Mouse (Mus musculus) lung, postnatal 25 days (tissue): Measurements from ENCODE around the gene Gtf3c1.
A peak's percentile ranks its signal among the peaks of the same experiment; 100 is the strongest.

Experiments
- DNase-seq: peaks from one replicate; pipeline ENCODE4 v3.0.0; 2022; ENCODE audit warnings: low spot score

Gene Gtf3c1

GRCm38 (mm10) chr7:125618016-125618415 is 89.6 kb downstream of the Gtf3c1 start:
- DNase-seq = no peak

GRCm38 (mm10) chr7:125615453-125615852 is 92.1 kb downstream of the Gtf3c1 start:
- DNase-seq = no peak

GRCm38 (mm10) chr7:125613579-125613978 is 94.0 kb downstream of the Gtf3c1 start:
- no peak for DNase-seq

GRCm38 (mm10) chr7:125608183-125608688 is 99.3 kb downstream of the Gtf3c1 start:
- DNase-seq = no peak

- DNase-seq = peak; percentile 27
Observed at GRCm38 (mm10) chr7:125607384-125608182, 100.0 kb downstream of the Gtf3c1 start.

GRCm38 (mm10) chr7:125606265-125607164 is 101.1 kb downstream of the Gtf3c1 start:
- no peak for DNase-seq

GRCm38 (mm10) chr7:125605725-125606139 is 101.8 kb downstream of the Gtf3c1 start:
- peak; percentile 46 for DNase-seq

- DNase-seq = no peak
Observed at GRCm38 (mm10) chr7:125604362-125605319, 102.9 kb downstream of the Gtf3c1 start.

GRCm38 (mm10) chr7:125603185-125603631 is 104.4 kb downstream of the Gtf3c1 start, which contains the start of gene Il21r:
Il21r (plus strand) TSS chr7:125603429.
- no peak for DNase-seq

GRCm38 (mm10) chr7:125601821-125602448 is 105.6 kb downstream of the Gtf3c1 start:
- DNase-seq = no peak

GRCm38 (mm10) chr7:125601280-125601670 is 106.3 kb downstream of the Gtf3c1 start:
- no peak for DNase-seq

- no peak for DNase-seq
Observed at GRCm38 (mm10) chr7:125600612-125601279, 106.8 kb downstream of the Gtf3c1 start.

- no peak for DNase-seq
Observed at GRCm38 (mm10) chr7:125600136-125600535, 107.4 kb downstream of the Gtf3c1 start.

- DNase-seq = no peak
Observed at GRCm38 (mm10) chr7:125599373-125599973, 108.1 kb downstream of the Gtf3c1 start.

GRCm38 (mm10) chr7:125597516-125598347 is 109.8 kb downstream of the Gtf3c1 start:
- DNase-seq = no peak

- no peak for DNase-seq
Observed at GRCm38 (mm10) chr7:125597083-125597482, 110.5 kb downstream of the Gtf3c1 start.

GRCm38 (mm10) chr7:125596406-125596805 is 111.2 kb downstream of the Gtf3c1 start:
- DNase-seq = peak; percentile 69

GRCm38 (mm10) chr7:125593831-125594230 is 113.7 kb downstream of the Gtf3c1 start:
- DNase-seq = peak; percentile 50
